Mouse (Mus musculus) bone marrow, adult 2 months (tissue): ENCODE measurements at regions not wholly inside any gene's neighbourhood (a gene's known extent, or its start where the extent isn't known, plus 50 kb on each side); places are given as distances from the start of the nearest gene placed in this dataset.

Experiments used
- CTCF ChIP-seq: fragments of 200-500 bp; IDR thresholded peaks from 2 replicates; pipeline ENCODE4 v1.5.1; 2011; ENCODE audit warnings: low read length, control low read depth; ENCODE audit not compliant: control insufficient read depth, insufficient read depth
- POLR2A ChIP-seq: fragments of 200-500 bp; IDR thresholded peaks from 2 replicates; pipeline ENCODE4 v1.6.1; 2011; ENCODE audit warnings: low read depth, mild to moderate bottlenecking, control low read depth, low read length, borderline replicate concordance; ENCODE audit not compliant: control insufficient read depth

- TF ChIP-seq CTCF: no peak
- TF ChIP-seq POLR2A: no peak
These were observed 136.9 kb upstream of the Rpl34 start for GRCm38 (mm10) chr3:130866952-130867632.
